Mouse (Mus musculus) kidney, postnatal 25 days (tissue): Measurements from ENCODE around the gene Ap1m2.
"Not testable (repeated sequence)": the region's sequence is repeated elsewhere in the genome, so short reads cannot be mapped to it uniquely, and the experiment has no call there.

Experiments used
- DNase-seq, 2 experiments: peaks; one replicate each; pipeline ENCODE4 v3.0.0; 2021; ENCODE audit warnings: mixed read lengths in 2 of 2

The Ap1m2 gene

GRCm38 (mm10) chr9:21256349-21256748, 55.8 kb downstream of the Ap1m2 start:
- DNase-seq = not testable (repeated sequence)

DNA sequence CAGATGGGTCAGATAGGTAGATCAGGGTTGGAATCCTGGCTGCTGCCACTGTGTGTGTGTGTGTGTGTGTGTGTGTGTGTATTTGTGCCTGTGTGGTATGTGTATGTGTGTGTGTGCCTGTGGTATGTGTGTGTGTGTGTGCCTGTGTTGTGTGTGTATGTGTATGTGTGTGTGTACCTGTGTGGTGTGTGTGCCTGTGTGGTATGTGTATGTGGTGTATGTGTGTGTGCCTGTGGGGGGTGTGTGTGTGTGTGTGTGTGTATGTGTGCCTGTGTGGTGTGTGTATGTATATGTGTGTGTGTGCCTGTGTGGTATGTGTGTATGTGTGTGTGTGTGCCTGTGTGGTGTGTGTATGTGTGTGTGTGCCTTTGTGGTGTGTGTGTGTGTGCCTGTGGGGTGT, 57.4 kb downstream of the Ap1m2 start:
- no peak for DNase-seq

DNA sequence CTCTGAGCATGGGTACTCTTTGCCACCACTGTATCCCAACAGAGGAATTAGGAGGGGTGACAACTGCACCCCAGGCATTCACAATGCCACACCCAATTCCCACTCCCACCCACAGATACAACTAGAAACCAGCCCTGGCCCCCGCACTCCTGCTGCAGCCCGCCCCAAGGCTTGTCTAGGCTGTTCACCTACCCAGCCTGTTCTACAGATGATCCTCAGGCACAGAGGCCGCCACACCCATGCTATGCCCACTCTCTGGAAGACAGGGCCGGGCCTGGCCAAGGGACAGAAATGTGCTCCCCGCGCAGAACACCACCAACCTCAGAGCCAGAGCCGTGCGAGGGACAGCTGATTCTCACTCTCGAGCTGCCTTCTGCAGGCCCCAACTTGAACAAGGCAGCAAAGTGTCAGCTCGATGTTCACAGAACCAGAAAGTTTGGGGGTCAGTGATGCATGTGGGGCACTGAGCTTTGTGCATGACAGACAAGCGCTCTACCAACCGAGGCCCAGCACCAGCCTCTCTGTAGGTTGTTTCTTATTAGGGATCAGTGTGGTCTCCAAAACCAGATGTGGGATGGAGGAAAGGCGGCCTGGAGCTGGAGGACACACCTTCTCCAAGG, 60.9 kb downstream of the Ap1m2 start:
- DNase-seq = no peak

DNA sequence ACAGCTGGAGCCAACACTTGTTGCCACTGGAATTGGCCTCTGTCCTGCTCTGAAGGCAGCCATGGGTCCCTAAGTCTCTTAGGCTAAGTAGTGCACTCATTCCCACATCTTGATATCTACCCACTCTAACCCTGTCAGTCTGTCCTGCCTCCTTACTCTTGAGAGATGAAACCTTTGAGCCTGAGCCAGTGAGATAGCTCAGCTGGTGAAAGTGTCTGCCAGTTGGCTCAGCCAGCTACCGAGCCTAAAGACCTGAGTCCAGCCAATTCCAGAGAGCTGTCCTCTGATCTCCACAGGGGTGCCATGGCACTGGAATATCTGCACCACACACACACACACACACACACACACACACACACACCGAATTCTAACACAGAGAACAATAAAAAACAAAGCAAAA, 61.6 kb downstream of the Ap1m2 start:
- DNase-seq = no peak

DNA sequence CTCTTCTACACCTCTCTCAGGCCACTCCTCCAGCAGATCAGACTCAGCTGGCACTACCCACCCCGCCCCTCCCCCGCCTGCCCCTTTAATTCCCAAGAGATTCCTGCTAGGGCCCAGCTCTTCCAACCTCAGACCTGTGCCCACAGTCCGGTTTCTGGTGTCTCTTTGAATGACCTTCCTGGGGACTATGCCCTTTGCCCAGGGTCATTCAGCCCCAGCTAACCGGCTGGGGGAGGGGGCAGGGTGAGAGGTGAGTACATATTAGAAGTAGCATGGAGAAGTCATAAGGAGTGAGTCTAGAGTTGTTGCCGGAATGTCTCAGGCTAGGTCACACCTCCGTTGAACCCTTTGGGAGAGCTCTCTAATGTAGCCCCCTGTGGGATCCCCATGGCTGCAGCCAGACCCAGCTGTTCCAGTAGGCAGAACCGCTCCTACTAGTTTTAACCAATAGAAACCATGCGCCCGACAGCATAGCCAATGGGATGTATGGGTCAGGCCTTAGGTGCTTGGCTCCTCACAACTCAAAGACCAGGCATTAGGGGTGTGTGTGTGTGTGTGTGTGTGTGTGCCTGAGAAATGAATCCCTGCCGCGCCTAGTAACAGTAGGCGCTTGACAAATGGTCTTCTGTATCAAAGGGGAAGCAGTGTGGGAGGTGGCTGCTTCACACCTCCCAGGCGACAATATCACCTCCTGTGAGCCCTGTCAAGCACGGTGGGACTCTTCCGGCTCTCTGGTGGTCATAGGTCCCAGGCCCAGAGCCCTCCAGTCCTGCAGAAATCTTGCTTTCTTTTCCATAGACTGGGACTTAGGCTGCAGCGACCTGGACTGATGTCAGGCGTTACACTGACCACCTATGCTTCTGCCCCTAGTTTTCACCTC, 62.3 kb downstream of the Ap1m2 start:
- peak in 1 of 2 experiments; percentile 39 for DNase-seq

DNA sequence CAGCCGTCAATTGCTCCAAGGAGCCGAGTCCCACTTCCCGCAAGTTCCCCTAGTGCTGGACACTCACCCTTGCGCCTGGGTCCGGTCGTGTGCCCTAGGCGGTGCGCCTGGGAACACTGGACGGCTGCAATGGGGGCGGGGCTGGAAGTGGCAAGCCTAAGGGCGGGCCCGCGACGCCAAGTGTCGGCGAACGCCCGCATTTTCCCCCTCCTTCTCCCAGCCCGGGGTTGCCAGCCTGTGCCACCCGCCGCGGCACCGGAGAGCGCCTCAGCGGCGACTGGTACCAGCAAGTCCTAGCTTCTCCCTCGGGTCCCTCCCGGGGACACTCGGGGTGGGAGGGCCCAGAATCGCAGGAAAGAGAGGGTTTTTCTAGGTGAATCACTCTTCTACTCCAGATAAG, 63.8 kb downstream of the Ap1m2 start, which contains the start of gene S1pr5:
Gene S1pr5 (minus strand): TSS at position 118 of the 400 bp plus-strand sequence.
- peak; percentile 71 to 86 for DNase-seq

DNA sequence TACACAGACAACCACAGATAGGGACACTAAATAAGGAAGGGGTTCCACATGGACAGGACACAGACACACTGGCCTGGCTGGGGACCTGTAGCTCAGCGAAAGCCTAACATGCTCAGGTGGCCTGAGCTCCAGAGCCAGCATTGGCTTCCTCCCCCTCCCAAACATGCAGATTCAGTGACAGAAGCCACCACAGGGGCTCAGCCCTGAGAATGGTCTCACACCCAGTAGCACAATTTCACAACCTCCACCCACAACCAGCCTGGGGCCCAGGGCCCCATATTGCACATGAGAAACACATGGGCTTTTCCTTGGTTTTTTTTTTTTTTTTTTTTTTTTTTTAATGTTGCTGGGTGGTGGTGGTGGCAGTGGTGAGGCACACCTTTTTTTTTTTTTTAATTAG, 65.8 kb downstream of the Ap1m2 start:
- no peak for DNase-seq

GRCm38 (mm10) chr9:21245113-21245487, 67.0 kb downstream of the Ap1m2 start:
- DNase-seq = no peak

- peak in 1 of 2 experiments; percentile 38 for DNase-seq
These were observed 67.6 kb downstream of the Ap1m2 start for GRCm38 (mm10) chr9:21244428-21245112.
